8 mouse cellular contexts compared by ENCODE assay signal in genomic region chr1:96846727-96847126, GRCm38 (mm10). TPM values are rescaled to one million over a fixed set of nuclear protein-coding genes. Genes with fewer than 3 reads are reported as not detected.
A peak's percentile ranks its signal among the peaks of the same experiment; 100 is the strongest.
DNase-seq lines count a peak whose midpoint lies in the region; ATAC-seq lines count a peak whose summit lies in the region.

No protein-coding gene starts in this region.

- H3K36me3 ChIP-seq in forebrain, embryonic 15.5 days, result no peaks in the 10 kb centered on the region

- peak; percentile 38; the same call in 1 of the 2 replicates for ATAC-seq in forebrain, embryonic 15.5 days (replicated peaks)

- no peak overlapping the region for H3K27ac ChIP-seq in forebrain, embryonic 15.5 days (replicated peaks)

- H3K4me2 ChIP-seq in forebrain, embryonic 15.5 days (replicated peaks), result no peak overlapping the region

- intact Hi-C loops in heart, postnatal 10 days (cut with DNase I), result loop anchor here (2.0 to 10.0 kb wide), 2 partner anchors 172 to 848 kb away; no protein-coding TSS in a partner anchor
- intact Hi-C loops in heart, postnatal 25 days (cut with DNase I), result loop anchor here (5.0 kb wide), 1 partner anchor 171 kb away; no protein-coding TSS in a partner anchor

- DNase-seq in heart, postnatal 10 days, result peak; percentile 9 to 17
- DNase-seq in heart, postnatal 25 days (ENCODE audit: low spot score), result no peak
- DNase-seq in right cerebral cortex, adult 18-20 months, result peak; percentile 25
- no peak for DNase-seq in right cerebral cortex, postnatal 14 days
- peak; percentile 59 for DNase-seq in retina, postnatal 1 day
- no peak for DNase-seq in spleen, adult 18-20 months
- DNase-seq in spleen, postnatal 4 days (ENCODE audit: low spot score in 2 of 2), result no peak

- H3K27me3 ChIP-seq in forebrain, embryonic 15.5 days, result no peaks in the 10 kb centered on the region

- no peaks in the 10 kb centered on the region for H3K9me3 ChIP-seq in forebrain, embryonic 15.5 days

- no peak overlapping the region for H3K9ac ChIP-seq in forebrain, embryonic 15.5 days (replicated peaks)

- 4% methylated on average over 3 of the region's 3 CpGs for whole genome bisulfite sequencing in forebrain, embryonic 15.5 days

- no peak overlapping the region for H3K4me3 ChIP-seq in forebrain, embryonic 15.5 days

- no peaks in the 10 kb centered on the region for H3K4me1 ChIP-seq in forebrain, embryonic 15.5 days

RNA-seq across cellular contexts. Expression of gene Slco4c1, which starts 25.2 kb away (rescaled TPM):
- not detected for total RNA-seq in heart, postnatal 10 days (2021)
- total RNA-seq in heart, postnatal 25 days (2021), result not detected
- 0.33 and 0.53 TPM in 2 replicates for polyA plus RNA-seq in forebrain, embryonic 15.5 days (2015; fragmentation: Nextera tagmentation; extraction: Ambion mirVana)

Comparison
In these comparisons a context has a peak if more than half of its experiments do, and no peak if none do; other contexts are left out.
1. DNase-seq: peak in heart, postnatal 10 days (2 of 2), right cerebral cortex, adult 18-20 months (single experiment) and retina, postnatal 1 day (single experiment); none in heart, postnatal 25 days (single experiment), right cerebral cortex, postnatal 14 days (single experiment), spleen, adult 18-20 months (0 of 2) and spleen, postnatal 4 days (0 of 2).